Mouse (Mus musculus) liver, adult (tissue): ENCODE results near the gene Bpnt1.

ENCODE experiments used
- GATA4 ChIP-seq: IDR thresholded peaks from 2 replicates; pipeline ENCODE4 v1.6.1; 2014; ENCODE audit warnings: mild to moderate bottlenecking, low read length; ENCODE audit not compliant: insufficient replicate concordance

Bpnt1 gene

GRCm38 (mm10) chr1:185331983-185332430 is at the start of gene Bpnt1:
Bpnt1 (plus strand) TSS chr1:185332149.
- TF ChIP-seq GATA4, result no peak

DNA sequence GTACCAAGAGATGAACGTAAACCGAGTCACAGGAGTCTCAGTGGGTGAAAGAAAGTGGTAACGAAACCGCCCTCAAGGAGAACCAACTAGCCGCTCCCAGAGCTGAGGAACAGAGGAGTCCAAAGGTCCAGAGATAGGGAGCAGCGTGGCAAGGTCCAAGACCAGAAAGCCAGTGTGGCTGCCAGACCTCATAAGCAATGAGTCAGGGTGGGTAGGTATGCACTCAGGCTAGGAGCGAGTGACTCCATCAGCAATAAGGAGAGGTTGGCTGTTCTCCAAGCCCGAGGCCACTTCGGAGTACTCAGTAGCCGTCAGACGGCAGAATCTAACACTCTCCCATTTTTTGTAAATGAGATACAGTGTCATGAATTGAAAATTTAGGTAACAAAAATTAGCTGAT is 49.1 kb upstream of the Bpnt1 start:
- TF ChIP-seq GATA4, result no peak

- TF ChIP-seq GATA4, result no peak
Observed at GRCm38 (mm10) chr1:185283247-185283646, 48.7 kb upstream of the Bpnt1 start.

DNA sequence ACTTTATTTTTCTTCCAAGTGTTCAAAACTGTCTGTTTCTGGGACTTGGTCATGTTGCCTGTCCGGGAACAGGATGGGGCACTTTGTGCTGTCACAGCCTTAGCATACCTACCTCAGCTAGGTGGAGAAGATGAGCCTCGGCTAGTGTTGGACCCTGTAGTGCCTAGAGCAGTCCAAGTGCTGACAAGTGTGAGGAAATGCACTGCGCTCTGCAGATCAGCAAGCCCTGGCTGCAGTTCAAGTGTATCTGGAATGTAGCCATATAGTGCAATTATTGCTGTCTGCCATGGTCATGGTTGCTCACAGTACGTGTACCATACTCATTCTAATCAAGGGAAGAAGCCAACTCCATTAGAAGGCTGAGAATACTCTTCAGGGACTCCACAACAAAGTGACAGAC is 47.2 kb upstream of the Bpnt1 start:
- TF ChIP-seq GATA4, result no peak

DNA sequence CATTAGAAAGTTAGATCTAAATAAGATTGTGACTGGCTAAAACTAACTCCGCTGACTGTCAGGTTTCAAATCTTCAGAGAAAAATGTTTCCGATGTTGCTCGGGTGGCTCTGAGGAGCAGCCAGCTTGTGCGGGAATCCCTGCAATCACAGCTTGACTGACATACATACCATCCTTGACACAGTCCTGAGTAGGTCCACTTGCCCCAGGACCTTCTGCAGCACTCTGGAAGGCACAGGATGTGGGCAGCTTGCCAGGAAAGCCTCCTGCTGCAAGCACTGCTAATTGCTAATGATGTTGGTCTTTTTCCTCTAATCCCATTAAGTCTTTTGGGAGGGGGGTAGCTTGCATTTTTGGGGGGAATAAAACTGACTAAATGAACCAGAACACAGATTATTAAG is 46.8 kb upstream of the Bpnt1 start:
- TF ChIP-seq GATA4, result no peak

- no peak for TF ChIP-seq GATA4
Observed at GRCm38 (mm10) chr1:185287066-185287465, 44.9 kb upstream of the Bpnt1 start.

- no peak for TF ChIP-seq GATA4
Observed at GRCm38 (mm10) chr1:185289231-185289630, 42.7 kb upstream of the Bpnt1 start.

GRCm38 (mm10) chr1:185291336-185291735 is 40.6 kb upstream of the Bpnt1 start:
- no peak for TF ChIP-seq GATA4

GRCm38 (mm10) chr1:185292646-185293360 is 39.1 kb upstream of the Bpnt1 start:
- no peak for TF ChIP-seq GATA4

DNA sequence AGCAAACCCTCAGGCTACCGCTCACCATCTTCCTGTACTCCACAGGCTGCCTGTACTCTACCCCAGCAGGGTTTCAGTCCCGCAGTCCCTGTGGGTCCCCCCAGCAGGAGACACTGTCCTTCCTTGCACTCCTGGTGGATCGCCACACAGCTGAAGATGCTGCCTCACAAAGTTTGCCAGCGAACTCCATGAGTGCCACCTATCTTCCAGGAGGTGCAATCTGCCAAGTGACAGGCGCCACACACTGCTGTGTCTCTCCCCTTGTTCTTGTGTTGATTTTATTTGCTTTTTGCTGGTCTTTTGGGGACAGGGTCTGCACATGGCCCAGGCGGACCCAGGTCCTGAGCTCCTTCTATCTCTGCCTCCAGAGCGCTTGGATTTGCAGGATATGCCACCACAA is 35.1 kb upstream of the Bpnt1 start:
- TF ChIP-seq GATA4, result no peak

GRCm38 (mm10) chr1:185298496-185298895 is 33.5 kb upstream of the Bpnt1 start:
- TF ChIP-seq GATA4, result no peak

GRCm38 (mm10) chr1:185302816-185303215 is 29.1 kb upstream of the Bpnt1 start:
- no peak for TF ChIP-seq GATA4

DNA sequence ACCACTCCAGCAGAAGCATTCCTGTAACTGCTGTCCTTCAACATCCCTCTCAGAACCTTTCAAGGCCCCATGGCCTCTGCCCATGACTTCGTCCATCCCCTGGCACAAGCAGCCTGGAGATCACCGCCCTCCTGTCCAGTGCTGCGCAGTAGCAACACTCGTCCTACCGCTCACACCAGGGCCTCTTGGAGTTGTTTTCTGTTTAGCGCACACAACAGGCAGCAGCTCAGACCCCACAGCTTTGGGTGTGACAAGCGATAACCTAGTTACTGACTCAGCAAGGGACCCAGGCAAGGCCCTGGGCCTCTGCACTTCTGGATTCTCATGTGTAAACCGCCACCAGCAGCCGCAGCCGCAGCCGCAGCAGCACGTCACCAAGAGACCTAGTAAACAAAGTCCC is 25.1 kb upstream of the Bpnt1 start:
- TF ChIP-seq GATA4, result no peak

- TF ChIP-seq GATA4, result no peak
Observed at GRCm38 (mm10) chr1:185307645-185308044, 24.3 kb upstream of the Bpnt1 start.

- TF ChIP-seq GATA4, result no peak
Observed at GRCm38 (mm10) chr1:185308334-185308733, 23.6 kb upstream of the Bpnt1 start.

- TF ChIP-seq GATA4, result no peak
Observed at GRCm38 (mm10) chr1:185308908-185309307, 23.0 kb upstream of the Bpnt1 start.

- no peak for TF ChIP-seq GATA4
Observed at GRCm38 (mm10) chr1:185311949-185312348, 20.0 kb upstream of the Bpnt1 start.
